In genomic region chr5:129909147-129909546, GRCm38 (mm10) we compare ENCODE assay signal across 8 mouse cellular contexts. TPM values are rescaled to one million over a fixed set of nuclear protein-coding genes. Genes with fewer than 3 reads are reported as not detected.
DNase-seq lines count a peak whose midpoint lies in the region; ATAC-seq and TF ChIP-seq lines count a peak whose summit lies in the region.

No protein-coding gene starts in this region.

- H3K4me3 ChIP-seq in heart, adult 2 months: peak overlapping the region; percentile 80
- H3K4me3 ChIP-seq in E14TG2a.4 (replicated peaks; ENCODE audit: low read length): peak overlapping the region; percentile 91
- peak overlapping the region; percentile 71 for H3K4me3 ChIP-seq in forebrain, embryonic 16.5 days (replicated peaks; ENCODE audit: low read length)
- peak overlapping the region in 1 of 2 experiments; percentile 65; a peak in 2 of 4 replicates for H3K4me3 ChIP-seq in liver, embryonic 14.5 days (ENCODE audit: insufficient read depth in 1 of 2, low read depth in 2 of 2, low read length in 2 of 2)

- H3K9me3 ChIP-seq in E14TG2a.4 (ENCODE audit: low read length): no peaks in the 10 kb centered on the region
- H3K9me3 ChIP-seq in forebrain, embryonic 16.5 days (ENCODE audit: control insufficient read depth, low read length): no peaks in the 10 kb centered on the region
- no peaks in the 10 kb centered on the region for H3K9me3 ChIP-seq in liver, embryonic 14.5 days (ENCODE audit: control insufficient read depth, low read length)

- no peak for TF ChIP-seq POLR2A in heart, adult 2 months (IDR thresholded peaks at IDR 0.05; ENCODE audit: insufficient read depth, low read depth, low read length)

- H3K4me1 ChIP-seq in heart, adult 2 months (ENCODE audit: control insufficient read depth, insufficient read depth, low read length): no peaks in the 10 kb centered on the region
- H3K4me1 ChIP-seq in E14TG2a.4 (replicated peaks; ENCODE audit: low read depth, low read length): peaks cover 60% of the 10 kb centered on the region
- H3K4me1 ChIP-seq in forebrain, embryonic 16.5 days (replicated peaks; ENCODE audit: control insufficient read depth, insufficient read depth, low read length): peaks cover 12% of the 10 kb centered on the region
- H3K4me1 ChIP-seq in liver, embryonic 14.5 days (replicated peaks; ENCODE audit: control insufficient read depth in 2 of 2, insufficient read depth in 2 of 2, low read length in 1 of 2): peaks cover 3 to 8% of the 10 kb centered on the region in 2 experiments; a peak in 3 of 4 replicates

- H3K27me3 ChIP-seq in heart, adult 2 months (ENCODE audit: control insufficient read depth, insufficient read depth, low read length): no peaks in the 10 kb centered on the region
- no peaks in the 10 kb centered on the region for H3K27me3 ChIP-seq in E14TG2a.4 (ENCODE audit: insufficient read depth, low read length)
- no peaks in the 10 kb centered on the region for H3K27me3 ChIP-seq in forebrain, embryonic 16.5 days (replicated peaks; ENCODE audit: control insufficient read depth, insufficient read depth, low read length)
- H3K27me3 ChIP-seq in liver, embryonic 14.5 days (ENCODE audit: control insufficient read depth, insufficient read depth, low read length): peaks cover 2% of the 10 kb centered on the region; the same call in 1 of the 2 replicates

- H3K36me3 ChIP-seq in heart, adult 2 months (ENCODE audit: control insufficient read depth, insufficient read depth, low read length): no peaks in the 10 kb centered on the region
- 0 out of 2 replicates have a peak, but pooled peaks cover 3% of the 10 kb centered on the region for H3K36me3 ChIP-seq in E14TG2a.4 (ENCODE audit: insufficient read depth, low read length)
- H3K36me3 ChIP-seq in forebrain, embryonic 16.5 days (ENCODE audit: control insufficient read depth, insufficient read depth): no peaks in the 10 kb centered on the region
- H3K36me3 ChIP-seq in liver, embryonic 14.5 days (replicated peaks; ENCODE audit: control insufficient read depth, insufficient read depth, low read depth): no peaks in the 10 kb centered on the region

- H3K79me2 ChIP-seq in heart, adult 2 months (replicated peaks; ENCODE audit: control insufficient read depth, insufficient read depth, low read length): no peaks in the 10 kb centered on the region

- intact Hi-C loops in heart, adult 2 months (cut with DNase I): loop anchor here (5.0 kb wide), 1 partner anchor 33 kb away; the partner anchor contains the start of gene Vkorc1l1

- no peak for TF ChIP-seq EP300 in heart, adult 2 months (IDR thresholded peaks at IDR 0.05; ENCODE audit: insufficient read depth, low read depth, low read length)
- no peak for TF ChIP-seq EP300 in liver, embryonic 14.5 days (IDR thresholded peaks at IDR 0.05; ENCODE audit: low read depth)

- ATAC-seq in forebrain, embryonic 16.5 days: no peak
- ATAC-seq in liver, embryonic 14.5 days (ENCODE audit: insufficient read depth): no peak
- ATAC-seq in granulocyte monocyte progenitor cell, adult 5-6 weeks (replicated peaks; ENCODE audit: poor library complexity, severe bottlenecking): no peak

- TF ChIP-seq CTCF in heart, adult 2 months (IDR thresholded peaks at IDR 0.05): no peak
- TF ChIP-seq CTCF in E14TG2a.4 (conservative IDR thresholded peaks at IDR 0.05; ENCODE audit: low read length): no peak
- TF ChIP-seq CTCF in liver, embryonic 14.5 days (IDR thresholded peaks at IDR 0.05; ENCODE audit: low read depth): no peak

- H3K4me2 ChIP-seq in forebrain, embryonic 16.5 days (ENCODE audit: low read length): peak overlapping the region; percentile 58
- H3K4me2 ChIP-seq in liver, embryonic 14.5 days (ENCODE audit: low read depth): peak overlapping the region; percentile 81

- no peak overlapping the region; the same call in 1 of the 2 replicates for H3K27ac ChIP-seq in heart, adult 2 months
- H3K27ac ChIP-seq in forebrain, embryonic 16.5 days (ENCODE audit: low read length): no peak overlapping the region
- H3K27ac ChIP-seq in liver, embryonic 14.5 days: no peak overlapping the region

- no peak overlapping the region for H3K9ac ChIP-seq in heart, adult 2 months (ENCODE audit: low read depth, low read length)
- H3K9ac ChIP-seq in forebrain, embryonic 16.5 days (replicated peaks; ENCODE audit: low read depth, low read length): peak overlapping the region; percentile 85
- H3K9ac ChIP-seq in liver, embryonic 14.5 days (replicated peaks): no peak overlapping the region; the same call in 1 of the 2 replicates

- DNase-seq in heart, adult 2 months: no peak
- DNase-seq in heart, postnatal 4 days: no peak
- no peak for DNase-seq in liver, embryonic 14.5 days (ENCODE audit: low read depth in 3 of 3, low spot score in 3 of 3)
- no peak for DNase-seq in right cerebral cortex, adult 2 months (ENCODE audit: low spot score in 2 of 2)
- no peak for DNase-seq in left cerebral cortex, adult 11 months (ENCODE audit: low spot score)

- WGBS in heart, adult 2 months: 71% methylated on average over 9 of the region's 9 CpGs
- WGBS in forebrain, embryonic 16.5 days: 72% methylated on average over 9 of the region's 9 CpGs
- WGBS in liver, embryonic 14.5 days (ENCODE audit: insufficient replicate concordance): 61% methylated on average over 9 of the region's 9 CpGs

RNA-seq across cellular contexts. Expression of gene Nupr1l, which starts 0.8 kb away (rescaled TPM):
- total RNA-seq in heart, adult 2 months (2021): 1 to 10 TPM in 1 of 2 experiments, under 1 TPM in 1; 0.44 to 1.5 TPM
- 1.7 and 2.0 TPM in 2 replicates for polyA plus RNA-seq in heart, adult 2 months (2012; rRNA removed)
- 1 to 10 TPM in 1 of 2 experiments, not detected in 1; 1.9 TPM for total RNA-seq in heart, postnatal 4 days (2021)
- polyA plus RNA-seq in forebrain, embryonic 16.5 days (2015; fragmentation: Nextera tagmentation; extraction: Ambion mirVana): 4.1 and 5.1 TPM in 2 replicates
- 0.26 and 0.61 TPM in 2 replicates for polyA plus RNA-seq in liver, embryonic 14.5 days (2012; rRNA removed)
- polyA plus RNA-seq in liver, embryonic 14.5 days (2014; fragmentation: Nextera tagmentation; extraction: Ambion mirVana): 0.71 and 0.72 TPM in 2 replicates
- 0.21 and 1.5 TPM in 2 replicates for total RNA-seq in granulocyte monocyte progenitor cell, adult 5-6 weeks (2014; fragmentation: Nextera tagmentation)
- 0.34 and 0.72 TPM in 2 replicates for total RNA-seq in granulocyte monocyte progenitor cell, adult 5-6 weeks (2017)

RNA-seq across cellular contexts. Expression of gene Phkg1, which starts 10.8 kb away (rescaled TPM):
- total RNA-seq in heart, adult 2 months (2021): 10 to 100 TPM; 15.5 to 16.8 TPM
- 39.8 and 69.6 TPM in 2 replicates for polyA plus RNA-seq in heart, adult 2 months (2012; rRNA removed)
- total RNA-seq in heart, postnatal 4 days (2021): 1 to 10 TPM; 2.8 to 3.1 TPM
- polyA plus RNA-seq in forebrain, embryonic 16.5 days (2015; fragmentation: Nextera tagmentation; extraction: Ambion mirVana): 0.43 and 0.62 TPM in 2 replicates
- 0.05 and 0.10 TPM in 2 replicates for polyA plus RNA-seq in liver, embryonic 14.5 days (2012; rRNA removed)
- 0.10 and 0.18 TPM in 2 replicates for polyA plus RNA-seq in liver, embryonic 14.5 days (2014; fragmentation: Nextera tagmentation; extraction: Ambion mirVana)
- total RNA-seq in granulocyte monocyte progenitor cell, adult 5-6 weeks (2014; fragmentation: Nextera tagmentation): 0.36 TPM in 1 of 2 replicates, not detected in the other
- 0.98 and 1.5 TPM in 2 replicates for total RNA-seq in granulocyte monocyte progenitor cell, adult 5-6 weeks (2017)

RNA-seq across cellular contexts. Expression of gene Zbed5, which starts 13.6 kb away (rescaled TPM):
- under 1 TPM; 0.26 to 0.55 TPM for total RNA-seq in heart, adult 2 months (2021)
- 0.33 and 0.85 TPM in 2 replicates for polyA plus RNA-seq in heart, adult 2 months (2012; rRNA removed)
- 1 to 10 TPM; 1.2 to 1.3 TPM for total RNA-seq in heart, postnatal 4 days (2021)
- polyA plus RNA-seq in forebrain, embryonic 16.5 days (2015; fragmentation: Nextera tagmentation; extraction: Ambion mirVana): 19.9 and 21.4 TPM in 2 replicates
- polyA plus RNA-seq in liver, embryonic 14.5 days (2012; rRNA removed): 0.43 and 0.70 TPM in 2 replicates
- polyA plus RNA-seq in liver, embryonic 14.5 days (2014; fragmentation: Nextera tagmentation; extraction: Ambion mirVana): 0.67 and 1.4 TPM in 2 replicates
- 1.2 and 3.1 TPM in 2 replicates for total RNA-seq in granulocyte monocyte progenitor cell, adult 5-6 weeks (2014; fragmentation: Nextera tagmentation)
- total RNA-seq in granulocyte monocyte progenitor cell, adult 5-6 weeks (2017): 1.9 and 4.2 TPM in 2 replicates

RNA-seq across cellular contexts. Expression of gene Chchd2, which starts 21.9 kb away (rescaled TPM):
- total RNA-seq in heart, adult 2 months (2021): 1,000 to 10,000 TPM; 1,016 to 1,153 TPM
- polyA plus RNA-seq in heart, adult 2 months (2012; rRNA removed): 778 and 988 TPM in 2 replicates
- 100 to 1,000 TPM; 757 to 792 TPM for total RNA-seq in heart, postnatal 4 days (2021)
- 801 and 835 TPM in 2 replicates for polyA plus RNA-seq in forebrain, embryonic 16.5 days (2015; fragmentation: Nextera tagmentation; extraction: Ambion mirVana)
- polyA plus RNA-seq in liver, embryonic 14.5 days (2012; rRNA removed): 452 and 500 TPM in 2 replicates
- 630 and 646 TPM in 2 replicates for polyA plus RNA-seq in liver, embryonic 14.5 days (2014; fragmentation: Nextera tagmentation; extraction: Ambion mirVana)
- 360 and 388 TPM in 2 replicates for total RNA-seq in granulocyte monocyte progenitor cell, adult 5-6 weeks (2014; fragmentation: Nextera tagmentation)
- total RNA-seq in granulocyte monocyte progenitor cell, adult 5-6 weeks (2017): 241 and 245 TPM in 2 replicates

RNA-seq across cellular contexts. Expression of gene Vkorc1l1, which starts 32.6 kb away (rescaled TPM):
- 10 to 100 TPM; 14.3 to 17.9 TPM for total RNA-seq in heart, adult 2 months (2021)
- polyA plus RNA-seq in heart, adult 2 months (2012; rRNA removed): 12.4 and 18.3 TPM in 2 replicates
- 10 to 100 TPM; 22.6 TPM for total RNA-seq in heart, postnatal 4 days (2021)
- 28.7 and 34.2 TPM in 2 replicates for polyA plus RNA-seq in forebrain, embryonic 16.5 days (2015; fragmentation: Nextera tagmentation; extraction: Ambion mirVana)
- 16.5 and 16.6 TPM in 2 replicates for polyA plus RNA-seq in liver, embryonic 14.5 days (2012; rRNA removed)
- 16.2 and 17.5 TPM in 2 replicates for polyA plus RNA-seq in liver, embryonic 14.5 days (2014; fragmentation: Nextera tagmentation; extraction: Ambion mirVana)
- total RNA-seq in granulocyte monocyte progenitor cell, adult 5-6 weeks (2014; fragmentation: Nextera tagmentation): 36.6 and 44.6 TPM in 2 replicates
- 26.7 and 39.9 TPM in 2 replicates for total RNA-seq in granulocyte monocyte progenitor cell, adult 5-6 weeks (2017)

Comparison
In these comparisons a context has a peak if more than half of its experiments do, and no peak if none do; other contexts are left out.
1. RNA of gene Phkg1, which starts 10.8 kb away (total RNA-seq): 15.5 to 16.8 TPM in heart, adult 2 months; 2.8 to 3.1 TPM in heart, postnatal 4 days and 0.36 to 1.5 TPM in granulocyte monocyte progenitor cell, adult 5-6 weeks; every median in the first group is over 4 times any median in the second.